Mouse (Mus musculus) induced T-regulatory cell, adult 2 months (primary cell): ENCODE data around the gene Ntrk3.

ENCODE experiments used
- DNase-seq: peaks from one replicate; pipeline ENCODE4 v3.0.0-alpha.2; 2012; ENCODE audit warnings: low read depth

Ntrk3 gene

GRCm38 (mm10) chr7:78361341-78362309 lies 376.2 kb downstream of the Ntrk3 start:
- DNase-seq = no peak

- DNase-seq = no peak
These were observed 390.3 kb downstream of the Ntrk3 start for GRCm38 (mm10) chr7:78347464-78347863.

DNA sequence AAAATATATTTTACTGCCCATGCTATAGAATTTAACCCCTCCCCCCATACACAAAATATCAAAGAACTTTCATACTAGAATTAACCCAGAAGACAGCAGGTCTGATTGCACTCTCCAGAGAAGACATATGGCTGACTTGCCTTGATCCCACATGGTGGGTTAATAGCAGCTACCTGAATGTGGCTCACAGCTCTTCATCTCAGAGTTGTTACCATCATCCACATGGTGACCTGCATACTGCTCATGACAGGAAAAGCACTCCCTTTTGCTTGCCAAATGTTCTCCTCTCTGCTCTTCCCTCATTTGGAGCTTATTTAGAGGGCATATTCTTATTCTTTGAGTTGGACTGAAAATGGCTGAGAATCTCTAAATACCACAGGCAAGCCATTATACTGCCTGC lies 404.4 kb downstream of the Ntrk3 start:
- no peak for DNase-seq

DNA sequence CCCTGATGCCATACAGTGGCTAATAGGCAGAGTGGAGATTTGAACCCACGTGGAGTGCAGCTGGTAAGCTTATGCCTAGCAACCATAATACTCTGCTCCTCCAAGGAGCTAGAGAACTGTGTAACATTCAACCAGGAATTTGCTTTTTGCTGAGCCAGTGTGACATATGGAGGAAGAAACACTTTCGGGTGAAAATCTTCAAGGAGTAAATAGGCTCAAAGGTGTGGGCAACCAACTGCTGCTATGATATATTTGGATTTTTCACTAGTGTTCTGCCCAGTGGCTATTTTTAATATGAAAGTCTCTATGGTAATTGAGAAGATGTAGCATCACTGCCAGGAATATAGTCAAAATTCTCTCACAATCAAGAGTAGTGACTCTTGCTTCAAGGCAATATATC lies 409.5 kb downstream of the Ntrk3 start:
- DNase-seq = no peak

DNA sequence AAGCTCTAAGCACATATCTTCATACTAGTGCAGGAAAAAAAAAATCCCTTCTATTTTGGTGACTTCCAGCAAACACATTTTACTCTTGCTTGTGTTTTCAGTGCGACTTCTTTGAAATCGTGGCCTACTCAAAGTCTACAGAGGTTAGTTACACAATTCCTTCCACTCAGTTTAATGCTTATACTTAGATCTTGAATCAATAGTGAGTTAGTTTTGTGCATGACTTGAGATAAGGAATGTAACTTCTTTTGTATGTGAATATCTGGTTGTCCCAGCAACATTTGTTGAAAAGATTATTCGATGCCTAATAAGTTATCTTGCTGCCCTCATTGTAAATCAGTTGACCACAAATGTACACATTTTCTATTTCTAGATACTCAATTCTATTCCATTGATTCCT lies 411.6 kb downstream of the Ntrk3 start:
- DNase-seq = no peak

DNA sequence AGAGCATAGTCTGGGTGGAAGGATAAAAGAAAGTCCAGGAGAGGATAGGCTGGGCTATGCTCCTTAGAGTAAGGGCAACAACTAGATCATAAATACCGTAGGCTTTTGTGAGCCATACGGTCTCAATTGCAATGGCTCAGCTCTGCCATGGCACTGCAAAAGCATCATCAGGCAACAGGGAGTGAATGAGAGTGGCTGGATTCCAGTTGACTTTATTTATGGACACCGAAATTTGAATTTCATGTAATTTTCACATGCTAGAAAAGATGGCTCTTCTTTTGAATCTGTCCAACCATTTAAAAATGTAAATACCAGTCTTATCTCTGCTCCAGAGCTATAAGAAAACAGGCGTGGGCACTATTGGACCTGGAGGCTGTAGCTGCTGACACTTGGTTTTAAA lies 419.2 kb downstream of the Ntrk3 start:
- no peak for DNase-seq

- DNase-seq = no peak
These were observed 432.0 kb downstream of the Ntrk3 start for GRCm38 (mm10) chr7:78305770-78306169.

GRCm38 (mm10) chr7:78305029-78305428 lies 432.8 kb downstream of the Ntrk3 start:
- no peak for DNase-seq

- DNase-seq = no peak
These were observed 440.5 kb downstream of the Ntrk3 start for GRCm38 (mm10) chr7:78297290-78297689.

GRCm38 (mm10) chr7:78294322-78294721 lies 443.5 kb downstream of the Ntrk3 start:
- no peak for DNase-seq

GRCm38 (mm10) chr7:78290186-78290585 lies 447.6 kb downstream of the Ntrk3 start:
- no peak for DNase-seq

DNA sequence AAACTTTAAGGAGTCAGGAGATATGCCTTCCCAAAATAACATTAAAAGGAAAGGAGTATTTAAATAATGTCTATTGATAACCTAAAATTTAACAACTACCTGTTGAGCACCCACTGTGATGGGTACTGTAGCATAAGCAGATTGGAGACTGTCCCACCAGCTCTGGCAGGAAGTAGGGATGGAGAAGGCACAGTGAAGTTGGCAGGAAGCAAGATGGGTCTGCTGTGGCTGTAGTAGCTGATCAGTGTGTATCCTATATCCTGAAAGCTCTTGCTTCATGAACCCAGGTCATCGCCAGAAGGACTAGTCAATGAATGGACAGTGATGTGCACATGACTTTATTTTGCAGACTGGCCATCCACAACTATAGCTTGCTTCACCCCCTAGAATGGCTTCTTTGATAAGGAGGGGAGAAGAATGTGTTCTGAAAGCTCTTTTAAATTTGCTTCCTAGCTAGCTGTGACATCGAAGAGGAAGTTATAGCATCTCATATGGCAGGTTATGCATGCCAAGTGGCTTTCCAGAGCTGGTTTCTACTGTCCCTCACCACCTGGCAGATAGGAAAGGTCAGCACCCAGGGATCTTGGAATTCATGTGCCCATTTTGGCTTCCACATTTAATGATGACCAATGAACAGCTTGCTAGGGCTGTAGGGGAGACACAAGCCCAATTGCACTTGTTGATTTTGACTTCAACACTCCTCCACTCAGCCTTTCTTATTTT lies 451.1 kb downstream of the Ntrk3 start:
- no peak for DNase-seq

DNA sequence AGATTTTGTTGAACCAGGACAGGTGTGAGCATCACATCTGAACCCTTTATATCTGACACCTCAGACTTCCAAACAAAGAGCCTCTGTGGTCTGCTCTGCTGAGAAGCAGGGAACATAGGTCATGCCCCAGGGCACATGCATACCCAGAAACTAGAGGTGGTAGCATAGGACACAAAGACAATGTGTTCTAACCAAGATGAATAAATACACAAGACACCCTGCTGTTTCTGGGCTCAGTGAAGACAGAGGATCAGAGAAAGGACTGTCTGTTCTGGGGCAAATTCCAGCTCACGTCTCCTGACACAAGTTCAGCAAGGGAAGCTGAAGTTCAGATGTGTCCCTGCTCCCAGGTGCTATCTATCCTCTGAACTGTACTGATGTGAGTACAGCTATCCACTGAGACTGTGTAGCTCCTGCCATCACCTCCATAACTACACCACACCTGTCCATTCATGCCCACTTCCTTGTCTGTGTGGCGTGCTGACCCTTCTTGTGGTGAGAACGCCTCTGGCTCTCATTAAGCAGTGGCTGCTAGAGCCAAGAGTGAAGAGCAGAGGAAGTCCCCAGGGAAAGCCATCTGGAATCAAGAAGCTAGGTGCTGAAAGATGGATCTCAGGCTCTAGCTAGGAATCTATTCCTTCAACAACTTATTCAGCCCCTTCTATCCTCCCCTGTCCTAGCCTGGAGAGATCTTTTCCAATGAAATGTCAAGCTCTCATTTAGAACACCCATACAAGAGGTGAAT lies 468.1 kb downstream of the Ntrk3 start:
- DNase-seq = no peak

DNA sequence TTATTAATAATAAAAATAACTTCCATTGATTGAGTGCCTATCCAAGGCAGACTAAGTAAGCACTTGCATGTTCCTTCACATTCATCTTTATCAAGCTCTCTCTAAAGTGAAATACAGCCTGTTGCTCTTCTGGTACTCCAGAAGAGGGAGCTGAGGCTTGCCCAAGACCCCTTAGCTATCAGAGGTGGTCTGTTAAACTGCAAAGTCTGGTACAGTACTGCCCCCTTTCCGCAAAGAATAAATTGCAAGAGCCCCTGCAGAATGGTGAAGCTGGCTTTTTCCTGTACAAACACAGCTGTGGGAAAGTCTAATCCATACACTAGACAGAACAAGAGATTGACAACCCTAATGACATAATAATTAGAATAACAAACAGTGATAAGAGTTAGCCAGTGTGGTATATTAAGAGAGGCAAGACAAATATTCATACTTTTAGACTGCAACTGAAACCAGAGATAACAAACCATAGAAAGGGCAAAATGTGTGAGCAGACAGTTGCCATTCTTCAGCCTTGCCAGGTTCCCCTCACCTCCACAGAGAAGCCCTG lies 470.3 kb downstream of the Ntrk3 start:
- no peak for DNase-seq

DNA sequence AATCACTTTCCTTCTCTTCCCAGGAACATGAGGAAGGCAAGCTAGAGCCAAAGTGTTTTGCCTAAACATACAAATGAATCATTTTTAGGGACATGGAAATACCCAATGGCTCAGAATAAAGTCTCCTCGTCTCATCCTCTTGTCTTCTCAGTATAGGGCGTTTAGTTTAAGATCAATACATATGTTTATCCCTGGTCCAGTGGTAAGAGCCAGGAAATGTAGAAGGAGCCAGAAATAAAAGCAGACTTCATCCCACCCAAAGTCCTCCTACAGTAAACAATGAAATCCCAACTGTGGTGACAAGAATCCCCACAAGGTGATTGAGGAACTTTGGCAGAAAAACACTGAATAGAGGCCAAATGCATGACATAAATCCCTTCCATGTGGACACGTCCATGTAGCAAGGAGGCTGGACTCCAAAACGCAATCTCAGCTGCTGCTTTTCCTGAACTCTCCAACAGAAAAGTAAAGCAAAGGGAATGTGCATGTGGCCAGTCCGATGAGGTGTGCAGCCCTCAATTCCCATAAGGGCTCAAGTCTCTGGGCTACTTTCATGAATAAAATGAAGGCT lies 473.3 kb downstream of the Ntrk3 start:
- no peak for DNase-seq

- no peak for DNase-seq
These were observed 476.2 kb downstream of the Ntrk3 start for GRCm38 (mm10) chr7:78261420-78262125.

DNA sequence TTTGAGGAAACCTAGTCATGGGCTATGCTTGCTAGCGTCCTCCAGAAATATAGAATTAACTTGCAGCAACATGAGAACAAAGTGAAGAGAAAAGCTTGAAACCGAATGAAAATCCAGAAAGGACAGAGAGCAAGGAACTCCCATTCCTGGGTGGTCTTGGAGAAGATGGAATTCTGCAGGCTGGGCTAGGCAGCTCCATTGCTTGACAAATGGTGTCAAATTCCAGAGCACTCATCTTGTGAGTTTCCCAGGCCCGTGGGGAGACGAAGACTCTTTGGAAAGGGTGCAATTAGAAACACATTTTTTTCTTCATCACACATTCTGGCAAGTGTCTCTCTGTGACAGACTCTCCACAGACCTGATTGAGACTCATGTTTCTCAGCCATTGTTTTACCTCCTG lies 479.7 kb downstream of the Ntrk3 start:
- no peak for DNase-seq

DNA sequence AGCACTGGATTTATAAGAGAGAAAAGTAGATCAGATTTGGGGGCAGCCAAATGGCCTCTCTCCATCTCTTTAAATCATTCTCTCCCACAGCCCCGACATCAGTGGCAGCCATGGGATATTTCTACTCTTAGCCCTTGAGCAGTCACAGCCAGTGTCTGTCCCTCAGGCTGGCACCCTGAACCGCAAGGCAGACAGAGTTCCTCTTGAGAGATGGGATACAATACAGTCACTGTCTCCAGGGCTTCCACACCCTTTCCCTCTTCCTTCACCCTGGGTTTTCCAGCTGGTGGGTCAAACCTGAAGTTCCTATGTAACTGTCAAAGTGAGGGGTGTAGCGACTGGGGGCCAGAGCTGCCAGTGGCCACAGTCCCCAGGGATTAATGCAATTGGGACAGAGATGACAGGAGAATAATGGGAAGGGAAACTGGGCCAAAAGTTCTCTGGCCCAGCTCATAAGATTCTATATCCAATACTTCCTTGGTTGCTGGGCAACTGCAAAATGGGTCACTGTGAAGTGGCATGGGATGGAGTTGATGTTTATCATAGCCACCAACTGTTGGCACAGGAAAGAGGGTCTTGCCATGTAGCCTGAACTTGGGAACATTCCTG lies 483.9 kb downstream of the Ntrk3 start:
- no peak for DNase-seq

- DNase-seq = no peak
These were observed 489.6 kb downstream of the Ntrk3 start for GRCm38 (mm10) chr7:78248119-78248642.

- DNase-seq = no peak
These were observed 498.8 kb downstream of the Ntrk3 start for GRCm38 (mm10) chr7:78239012-78239411.

GRCm38 (mm10) chr7:78221668-78222067 lies 516.1 kb downstream of the Ntrk3 start:
- DNase-seq = no peak
